Mouse (Mus musculus) central nervous system, embryonic 11.5 days (tissue): ENCODE data around the gene Kat6b. TPM values are rescaled to one million over a fixed set of nuclear protein-coding genes. Genes with fewer than 3 reads are reported as not detected.

Source experiments
- polyA plus RNA-seq: library from polyadenylated mRNA; depleted of rRNA; stranded (reverse); fragments of >200 nt; gene quantifications from 2 replicates; pipeline ENCODE4 v1.2.3, GENCODE M21; 2012; rRNA removed

Gene Kat6b
- 23.4 and 30.2 TPM in 2 replicates for polyA plus RNA-seq

DNA sequence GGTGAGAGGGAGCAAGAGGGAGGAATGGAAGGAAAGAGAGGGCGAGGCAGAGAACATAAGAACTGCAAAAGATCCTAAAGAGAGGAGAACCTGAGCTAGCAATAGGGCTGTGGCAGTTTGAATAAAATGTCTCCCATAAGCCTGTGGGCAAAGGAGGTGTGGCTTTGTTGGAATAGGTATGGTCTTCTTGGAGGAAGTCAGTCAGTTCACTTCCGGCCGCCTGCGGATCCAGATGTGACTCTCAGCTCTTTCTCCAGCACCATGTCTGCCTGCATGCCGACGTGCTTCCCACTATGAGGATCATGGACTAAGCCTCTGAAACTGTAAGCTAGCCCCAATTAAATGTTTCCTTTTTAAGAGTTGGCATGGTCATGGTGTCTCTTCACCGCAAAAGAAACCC is at the start of gene Kat6b:
Gene Kat6b (plus strand): TSS at position 204 of the 400 bp plus-strand sequence.

DNA sequence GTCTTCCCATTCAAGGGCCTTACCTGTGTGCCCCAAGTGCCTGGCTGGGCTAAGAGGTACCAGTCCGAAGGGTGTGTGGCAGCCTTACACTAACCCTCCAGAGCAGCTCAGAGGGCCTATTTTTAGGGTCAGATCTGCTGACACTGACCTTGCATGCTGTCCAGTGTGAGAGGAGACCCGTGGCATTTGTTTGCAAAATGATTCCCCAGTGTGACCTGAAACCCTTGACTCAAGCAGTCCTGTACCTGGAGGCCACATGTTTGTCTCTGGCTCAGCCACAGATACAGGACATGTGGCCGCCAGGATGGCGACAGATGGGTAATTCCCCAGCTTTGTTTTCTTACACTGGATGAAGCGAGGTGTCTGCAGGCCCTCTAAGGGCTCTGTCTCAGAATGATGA is 233.3 kb downstream of the Kat6b start, which contains the start of gene Dupd1:
Gene Dupd1 (minus strand): TSS at position 91 of the 400 bp plus-strand sequence.

Other genes starting within 250 kb of the Kat6b start
- gene Dupd1, start 233.1 kb downstream of the Kat6b start, polyA plus RNA-seq, result 0.07 and 0.19 TPM in 2 replicates